Mouse (Mus musculus) olfactory bulb, adult 2 months (tissue): ENCODE data around the gene Clca3a1.

ENCODE experiments used
- CTCF ChIP-seq: fragments of 200-500 bp; IDR thresholded peaks from 2 replicates; pipeline ENCODE4 v1.5.1; 2012; ENCODE audit warnings: low read depth, mild to moderate bottlenecking, low read length, moderate library complexity; ENCODE audit not compliant: insufficient read depth
- POLR2A ChIP-seq: fragments of 200-500 bp; IDR thresholded peaks from 2 replicates; pipeline ENCODE4 v1.6.1; 2012; ENCODE audit warnings: mild to moderate bottlenecking, low read depth, low read length, moderate library complexity; ENCODE audit not compliant: insufficient read depth

- TF ChIP-seq POLR2A, result no peak
- no peak for TF ChIP-seq CTCF
These were observed 38.9 kb downstream of the Clca3a1 start for GRCm38 (mm10) chr3:144721860-144722256.
